12 mouse cellular contexts compared by ENCODE assay signal in genomic region chr6:119485486-119485885, GRCm38 (mm10). TPM values are rescaled to one million over a fixed set of nuclear protein-coding genes. Genes with fewer than 3 reads are reported as not detected.
DNase-seq lines count a peak whose midpoint lies in the region; ATAC-seq and TF ChIP-seq lines count a peak whose summit lies in the region.
"Had no signal": no experiment of that assay in that cellular context is flagged by ENCODE, and none has a peak within 500 bp of the region (broad histone marks: within the 10 kb centered on the region; RNA-seq: fewer than 3 reads in every experiment).

No protein-coding gene starts in this region.

- H3K27me3 ChIP-seq in hindbrain, postnatal 0 days (ENCODE audit: insufficient read depth, low read length), result no peaks in the 10 kb centered on the region
- no peaks in the 10 kb centered on the region for H3K27me3 ChIP-seq in hindbrain, embryonic 14.5 days (ENCODE audit: control insufficient read depth, insufficient read depth, low read length)
- no peaks in the 10 kb centered on the region for H3K27me3 ChIP-seq in neural tube, embryonic 13.5 days
- no peaks in the 10 kb centered on the region for H3K27me3 ChIP-seq in neural tube, embryonic 15.5 days (replicated peaks)
- H3K27me3 ChIP-seq in stomach, postnatal 0 days (ENCODE audit: control insufficient read depth, insufficient read depth, low read length), result no peaks in the 10 kb centered on the region
- H3K27me3 ChIP-seq: limb, embryonic 15.5 days had no signal

- no peak overlapping the region for H3K9ac ChIP-seq in hindbrain, postnatal 0 days (replicated peaks; ENCODE audit: low read length)
- no peak overlapping the region for H3K9ac ChIP-seq in hindbrain, embryonic 14.5 days
- H3K9ac ChIP-seq in neural tube, embryonic 13.5 days, result no peak overlapping the region
- H3K9ac ChIP-seq in neural tube, embryonic 15.5 days (replicated peaks), result no peak overlapping the region
- no peak overlapping the region for H3K9ac ChIP-seq in stomach, postnatal 0 days (ENCODE audit: low read length)
- H3K9ac ChIP-seq: limb, embryonic 15.5 days had no signal

- WGBS in hindbrain, postnatal 0 days, result 25% methylated on average over 2 of the region's 2 CpGs
- 12% methylated on average over 2 of the region's 2 CpGs for WGBS in hindbrain, embryonic 14.5 days
- 14% methylated on average over 2 of the region's 2 CpGs for WGBS in neural tube, embryonic 13.5 days
- WGBS in neural tube, embryonic 15.5 days, result 13% methylated on average over 2 of the region's 2 CpGs
- 12% methylated on average over 2 of the region's 2 CpGs for WGBS in stomach, postnatal 0 days

- H3K4me1 ChIP-seq in hindbrain, postnatal 0 days (ENCODE audit: insufficient read depth, low read length), result peaks cover 7% of the 10 kb centered on the region; the same call in 1 of the 2 replicates
- H3K4me1 ChIP-seq in hindbrain, embryonic 14.5 days (replicated peaks; ENCODE audit: control insufficient read depth, insufficient read depth, low read length), result peaks cover 35% of the 10 kb centered on the region
- H3K4me1 ChIP-seq in neural tube, embryonic 13.5 days (replicated peaks), result peaks cover 62% of the 10 kb centered on the region
- peaks cover 59% of the 10 kb centered on the region for H3K4me1 ChIP-seq in neural tube, embryonic 15.5 days
- H3K4me1 ChIP-seq in stomach, postnatal 0 days (replicated peaks; ENCODE audit: control insufficient read depth, insufficient read depth), result peaks cover 6% of the 10 kb centered on the region; the same call in 1 of the 2 replicates

- H3K9me3 ChIP-seq in hindbrain, postnatal 0 days (ENCODE audit: low read length), result no peaks in the 10 kb centered on the region
- no peaks in the 10 kb centered on the region for H3K9me3 ChIP-seq in hindbrain, embryonic 14.5 days (ENCODE audit: control insufficient read depth, low read length)
- H3K9me3 ChIP-seq in neural tube, embryonic 13.5 days, result no peaks in the 10 kb centered on the region
- H3K9me3 ChIP-seq in neural tube, embryonic 15.5 days (replicated peaks), result no peaks in the 10 kb centered on the region
- H3K9me3 ChIP-seq in stomach, postnatal 0 days (ENCODE audit: control insufficient read depth, low read length), result no peaks in the 10 kb centered on the region
- H3K9me3 ChIP-seq: G1E; limb, embryonic 15.5 days had no signal

- no peak overlapping the region for H3K4me3 ChIP-seq in hindbrain, postnatal 0 days (ENCODE audit: low read length)
- H3K4me3 ChIP-seq in hindbrain, embryonic 14.5 days (replicated peaks; ENCODE audit: low read length), result no peak overlapping the region
- no peak overlapping the region for H3K4me3 ChIP-seq in neural tube, embryonic 13.5 days
- H3K4me3 ChIP-seq in neural tube, embryonic 15.5 days (replicated peaks), result no peak overlapping the region
- H3K4me3 ChIP-seq in stomach, postnatal 0 days (ENCODE audit: low read depth, low read length), result no peak overlapping the region
- H3K4me3 ChIP-seq: limb, embryonic 15.5 days had no signal

- H3K4me2 ChIP-seq in hindbrain, postnatal 0 days (ENCODE audit: low read depth, low read length), result no peak overlapping the region
- no peak overlapping the region for H3K4me2 ChIP-seq in hindbrain, embryonic 14.5 days (replicated peaks)
- H3K4me2 ChIP-seq in neural tube, embryonic 13.5 days, result no peak overlapping the region
- no peak overlapping the region for H3K4me2 ChIP-seq in neural tube, embryonic 15.5 days
- H3K4me2 ChIP-seq in stomach, postnatal 0 days (replicated peaks; ENCODE audit: low read depth), result no peak overlapping the region
- H3K4me2 ChIP-seq: limb, embryonic 15.5 days had no signal

- DNase-seq in adrenal gland, adult 2 months, result peak; percentile 44
- DNase-seq in adrenal gland, postnatal 25 days, result no peak
- peak; percentile 52 for DNase-seq in hindbrain, postnatal 0 days (ENCODE audit: low spot score)
- no peak for DNase-seq in hindbrain, embryonic 14.5 days (ENCODE audit: low spot score)
- DNase-seq in stomach, postnatal 0 days (ENCODE audit: low spot score), result peak; percentile 22
- DNase-seq in gastrocnemius, adult 18-20 months (ENCODE audit: low spot score), result no peak
- DNase-seq: spleen, adult 18-20 months had no signal

- no peak overlapping the region for H3K27ac ChIP-seq in hindbrain, postnatal 0 days
- H3K27ac ChIP-seq in hindbrain, embryonic 14.5 days, result no peak overlapping the region
- H3K27ac ChIP-seq in neural tube, embryonic 13.5 days (replicated peaks), result peak overlapping the region; percentile 28; the same call in 1 of the 2 replicates
- H3K27ac ChIP-seq in neural tube, embryonic 15.5 days (replicated peaks), result no peak overlapping the region
- H3K27ac ChIP-seq in stomach, postnatal 0 days (replicated peaks), result no peak overlapping the region
- H3K27ac ChIP-seq: limb, embryonic 15.5 days had no signal

- ATAC-seq in hindbrain, postnatal 0 days, result no peak
- ATAC-seq in hindbrain, embryonic 14.5 days (ENCODE audit: low FRiP score), result no peak
- no peak for ATAC-seq in neural tube, embryonic 13.5 days (ENCODE audit: low read depth)
- ATAC-seq in neural tube, embryonic 15.5 days (ENCODE audit: low FRiP score), result no peak
- no peak for ATAC-seq in stomach, postnatal 0 days (ENCODE audit: low FRiP score, low TSS enrichment)
- ATAC-seq: intestine, postnatal 0 days had no signal

- H3K36me3 ChIP-seq in hindbrain, postnatal 0 days (ENCODE audit: insufficient read depth, low read length), result peaks cover 6% of the 10 kb centered on the region; the same call in 1 of the 2 replicates
- H3K36me3 ChIP-seq in hindbrain, embryonic 14.5 days (replicated peaks; ENCODE audit: control insufficient read depth, insufficient read depth), result peaks cover 22% of the 10 kb centered on the region
- peaks cover 16% of the 10 kb centered on the region for H3K36me3 ChIP-seq in neural tube, embryonic 13.5 days
- peaks cover 6% of the 10 kb centered on the region; the same call in 1 of the 2 replicates for H3K36me3 ChIP-seq in neural tube, embryonic 15.5 days
- no peaks in the 10 kb centered on the region; the same call in 1 of the 2 replicates for H3K36me3 ChIP-seq in stomach, postnatal 0 days (ENCODE audit: control insufficient read depth, insufficient read depth, low read length)

- no peak for TF ChIP-seq CTCF in hindbrain, postnatal 0 days (IDR thresholded peaks at IDR 0.05; ENCODE audit: low read depth)
- TF ChIP-seq CTCF in stomach, postnatal 0 days (IDR thresholded peaks at IDR 0.05; ENCODE audit: low read depth), result no peak

- TF ChIP-seq EP300 in stomach, postnatal 0 days (optimal IDR thresholded peaks at IDR 0.05), result no peak

RNA-seq across cellular contexts. Expression of gene Fbxl14, which starts 6.0 kb away (rescaled TPM):
- 10 to 100 TPM; 31.9 to 36.9 TPM for total RNA-seq in adrenal gland, adult 2 months (2021)
- polyA plus RNA-seq in adrenal gland, adult 2 months (2012; rRNA removed), result 104 and 107 TPM in 2 replicates
- total RNA-seq in adrenal gland, postnatal 25 days (2021), result 39.5 and 40.8 TPM in 2 replicates
- 51.6 and 57.3 TPM in 2 replicates for total RNA-seq in hindbrain, postnatal 0 days (2014; rRNA removed)
- 2.0 and 2.7 TPM in 2 replicates for polyA plus RNA-seq in hindbrain, postnatal 0 days (2015; fragmentation: Nextera tagmentation; extraction: Ambion mirVana)
- 3.1 and 4.6 TPM in 2 replicates for polyA plus RNA-seq in hindbrain, embryonic 14.5 days (2014; fragmentation: Nextera tagmentation; extraction: Ambion mirVana)
- 2.8 and 3.0 TPM in 2 replicates for polyA plus RNA-seq in neural tube, embryonic 13.5 days (2015; fragmentation: Nextera tagmentation; extraction: Ambion mirVana)
- 2.1 and 4.1 TPM in 2 replicates for polyA plus RNA-seq in neural tube, embryonic 15.5 days (2015; fragmentation: Nextera tagmentation; extraction: Ambion mirVana)
- polyA plus RNA-seq in stomach, postnatal 0 days (2015; fragmentation: Nextera tagmentation; extraction: Ambion mirVana), result 2.9 TPM in 2 replicates
- total RNA-seq in gastrocnemius, adult 18-20 months (2021), result 10 to 100 TPM; 10.4 to 11.5 TPM

RNA-seq across cellular contexts. Expression of gene Wnt5b, which starts 58.7 kb away (rescaled TPM):
- total RNA-seq in adrenal gland, adult 2 months (2021), result 1 to 10 TPM; 1.9 to 2.8 TPM
- 3.3 and 4.1 TPM in 2 replicates for polyA plus RNA-seq in adrenal gland, adult 2 months (2012; rRNA removed)
- total RNA-seq in adrenal gland, postnatal 25 days (2021), result 1.7 and 2.7 TPM in 2 replicates
- 4.7 and 6.8 TPM in 2 replicates for total RNA-seq in hindbrain, postnatal 0 days (2014; rRNA removed)
- polyA plus RNA-seq in hindbrain, postnatal 0 days (2015; fragmentation: Nextera tagmentation; extraction: Ambion mirVana), result 3.6 and 3.7 TPM in 2 replicates
- polyA plus RNA-seq in hindbrain, embryonic 14.5 days (2014; fragmentation: Nextera tagmentation; extraction: Ambion mirVana), result 6.3 and 6.6 TPM in 2 replicates
- 4.3 and 5.5 TPM in 2 replicates for polyA plus RNA-seq in neural tube, embryonic 13.5 days (2015; fragmentation: Nextera tagmentation; extraction: Ambion mirVana)
- polyA plus RNA-seq in neural tube, embryonic 15.5 days (2015; fragmentation: Nextera tagmentation; extraction: Ambion mirVana), result 3.6 and 5.2 TPM in 2 replicates
- 4.5 and 5.2 TPM in 2 replicates for polyA plus RNA-seq in stomach, postnatal 0 days (2015; fragmentation: Nextera tagmentation; extraction: Ambion mirVana)
- total RNA-seq in gastrocnemius, adult 18-20 months (2021), result 1 to 10 TPM; 2.6 to 2.9 TPM
- total RNA-seq: G1E had no signal

Comparison
In these comparisons a context has a peak if more than half of its experiments do, and no peak if none do; other contexts are left out.
1. DNase-seq: peak in adrenal gland, adult 2 months (single experiment), hindbrain, postnatal 0 days (single experiment) and stomach, postnatal 0 days (single experiment); none in adrenal gland, postnatal 25 days (single experiment), hindbrain, embryonic 14.5 days (single experiment) and gastrocnemius, adult 18-20 months (single experiment).
2. RNA of gene Fbxl14, which starts 6.0 kb away (polyA plus RNA-seq): 104 to 107 TPM in adrenal gland, adult 2 months; 3.1 to 4.6 TPM in hindbrain, embryonic 14.5 days, 2.8 to 3.0 TPM in neural tube, embryonic 13.5 days, 2.9 TPM in stomach, postnatal 0 days, 2.1 to 4.1 TPM in neural tube, embryonic 15.5 days and 2.0 to 2.7 TPM in hindbrain, postnatal 0 days; every median in the first group is over 10 times any median in the second.